Mouse (Mus musculus): Measurements from ENCODE around the gene Sdr9c7. TPM values are rescaled to one million over a fixed set of nuclear protein-coding genes. Genes with fewer than 3 reads are reported as not detected.
"Not testable (repeated sequence)": the region's sequence is repeated elsewhere in the genome, so short reads cannot be mapped to it uniquely, and the experiment has no call there.

Gene Sdr9c7
- total RNA-seq, 2 experiments from 2014 or later = 0.12 TPM; not detected in 1

DNA sequence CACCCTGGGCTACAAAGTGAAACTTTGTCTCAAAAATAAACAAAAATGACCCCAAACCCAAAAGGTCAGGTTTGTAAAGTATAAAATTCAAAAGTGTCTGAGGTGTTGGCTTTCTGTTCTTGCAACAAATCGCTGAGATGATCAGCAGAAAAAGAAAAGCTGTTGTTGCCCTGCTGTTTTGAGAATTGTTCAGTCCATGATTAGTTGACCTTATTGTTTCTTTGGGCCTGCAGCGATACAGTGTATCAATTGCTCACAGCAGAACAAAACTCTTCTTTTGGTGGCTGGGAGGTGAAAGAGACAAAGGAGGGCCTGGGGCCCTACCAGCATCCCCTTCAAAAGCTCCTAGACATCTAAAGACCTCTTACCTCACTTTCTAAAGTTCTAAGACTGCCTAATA, 7.8 kb downstream of the Sdr9c7 start:
- DNase-seq (ENCODE audit: low spot score in 2 of 2) = no peak

DNA sequence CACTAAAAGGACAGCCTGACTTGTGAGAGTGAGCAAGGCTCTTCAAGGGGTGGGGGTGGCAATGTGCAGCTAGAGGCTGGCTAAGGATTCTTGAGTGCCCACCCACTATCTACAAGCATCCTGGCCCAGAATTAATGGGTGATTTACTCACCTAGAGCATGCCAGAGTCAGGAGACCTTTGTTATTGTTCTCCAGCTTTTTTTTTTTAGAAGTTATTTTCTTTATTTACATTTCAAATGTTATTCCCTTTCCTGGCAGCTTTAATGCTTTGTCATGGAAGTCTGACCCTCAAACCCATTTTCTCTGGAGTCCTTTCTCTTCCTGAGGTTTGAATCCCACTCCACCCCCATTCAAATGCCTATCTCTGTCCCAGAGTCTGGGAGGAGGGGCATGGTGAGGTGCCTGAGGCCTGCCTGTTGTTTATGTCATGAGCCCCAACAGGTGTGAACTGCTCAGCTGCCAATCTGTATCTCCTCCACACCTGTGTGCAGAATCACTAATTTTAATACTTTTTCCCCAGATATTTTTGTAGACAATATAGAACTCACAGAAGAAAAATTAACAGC, 9.2 kb downstream of the Sdr9c7 start:
- no peak for DNase-seq (ENCODE audit: low spot score in 2 of 2)

DNA sequence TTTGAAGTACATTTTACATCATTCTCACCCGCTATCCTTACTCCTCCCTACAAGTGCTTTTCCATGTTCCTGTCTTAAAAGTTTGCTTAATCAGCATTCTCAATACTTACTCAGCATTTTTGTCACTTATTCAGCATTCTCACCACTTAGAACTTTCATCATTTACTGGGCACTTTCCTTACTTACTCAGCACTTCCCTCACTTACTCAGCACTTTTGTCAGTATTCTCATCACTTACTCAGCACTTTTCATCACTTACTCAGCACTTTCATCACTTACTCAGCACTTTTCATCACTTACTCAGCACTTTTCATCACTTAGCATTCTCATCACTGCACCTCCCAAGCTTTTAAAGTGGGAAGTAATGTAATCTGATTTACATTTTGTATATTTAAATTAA, 17.3 kb downstream of the Sdr9c7 start:
- no peak for DNase-seq (ENCODE audit: low spot score in 2 of 2)

DNA sequence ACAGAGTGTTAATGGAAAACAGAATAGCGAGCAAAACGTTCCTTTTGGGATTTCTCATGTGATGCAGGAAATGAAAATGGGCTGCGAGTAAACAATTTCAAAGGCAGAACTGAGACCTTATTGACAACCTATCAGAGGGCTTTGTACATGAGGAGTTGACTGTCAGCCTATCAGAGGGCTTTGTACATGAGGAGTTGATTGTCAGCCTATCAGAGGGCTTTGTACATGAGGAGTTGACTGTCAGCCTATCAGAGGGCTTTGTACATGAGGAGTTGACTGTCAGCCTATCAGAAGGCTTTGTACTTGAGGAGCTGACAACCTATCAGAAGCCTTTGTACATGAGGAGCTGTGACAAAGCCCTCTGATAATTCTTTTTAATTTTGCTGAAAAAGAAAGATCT, 18.9 kb downstream of the Sdr9c7 start:
- DNase-seq (ENCODE audit: low spot score in 2 of 2) = not testable (repeated sequence)

DNA sequence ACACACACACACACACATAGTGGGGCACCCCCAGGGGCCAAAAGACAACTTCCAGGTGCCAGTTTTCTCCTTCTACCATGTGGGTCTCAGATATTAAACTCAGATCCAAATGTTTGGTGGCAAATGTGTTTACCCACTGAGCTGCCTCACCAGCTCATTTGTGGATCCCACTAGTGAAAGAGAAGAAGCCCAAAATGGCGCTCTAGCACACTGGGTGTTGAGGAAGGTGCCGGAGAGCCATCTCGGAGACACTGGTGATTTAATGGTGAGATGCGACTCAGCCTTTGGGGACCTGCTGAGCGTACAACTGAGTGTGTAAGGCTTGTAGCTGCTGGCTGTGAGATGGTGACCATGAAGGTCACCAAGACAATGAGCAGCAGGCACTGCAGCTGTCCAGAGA, 19.3 kb downstream of the Sdr9c7 start:
- no peak for DNase-seq (ENCODE audit: low spot score in 2 of 2)

DNA sequence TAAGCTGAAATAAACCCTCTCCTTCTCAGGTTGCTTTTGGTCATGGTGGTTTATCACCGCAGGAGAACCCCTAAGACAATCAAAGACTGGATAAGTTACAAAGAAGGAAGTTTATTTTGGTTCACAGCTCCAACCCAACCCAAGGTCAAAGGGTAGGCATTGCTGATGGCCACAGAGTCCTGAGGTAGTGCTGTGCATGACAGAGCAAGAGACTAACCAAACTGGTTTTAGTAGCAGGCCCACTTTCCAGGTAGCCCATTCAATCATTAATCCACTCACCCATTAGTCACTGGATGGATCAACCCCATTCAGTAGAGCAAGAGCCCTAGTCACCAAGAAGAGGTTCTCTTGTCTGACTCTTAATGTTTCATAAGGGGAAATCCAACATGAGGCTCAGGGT, 23.9 kb downstream of the Sdr9c7 start:
- no peak for DNase-seq (ENCODE audit: low spot score in 2 of 2)

DNA sequence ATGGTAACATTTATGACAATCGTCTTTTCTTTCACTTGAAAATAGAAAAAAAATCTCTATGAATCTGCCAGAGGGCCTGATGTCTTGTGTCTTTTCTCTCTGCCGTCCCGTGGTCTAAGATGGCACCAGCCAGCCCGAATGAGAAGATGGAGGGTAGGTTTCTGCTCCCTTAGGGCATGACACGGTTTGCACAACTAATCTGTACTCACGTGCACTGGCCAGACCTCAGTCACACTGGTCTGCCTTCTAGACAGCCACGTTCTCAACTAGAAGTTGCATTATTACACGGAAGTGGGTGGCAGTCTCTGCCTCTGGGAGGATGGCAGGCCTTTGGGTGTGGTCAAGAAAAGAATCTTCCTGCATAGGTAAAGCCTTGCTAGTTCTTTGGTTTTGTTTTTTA, 24.7 kb downstream of the Sdr9c7 start:
- no peak for DNase-seq (ENCODE audit: low spot score in 2 of 2)

DNA sequence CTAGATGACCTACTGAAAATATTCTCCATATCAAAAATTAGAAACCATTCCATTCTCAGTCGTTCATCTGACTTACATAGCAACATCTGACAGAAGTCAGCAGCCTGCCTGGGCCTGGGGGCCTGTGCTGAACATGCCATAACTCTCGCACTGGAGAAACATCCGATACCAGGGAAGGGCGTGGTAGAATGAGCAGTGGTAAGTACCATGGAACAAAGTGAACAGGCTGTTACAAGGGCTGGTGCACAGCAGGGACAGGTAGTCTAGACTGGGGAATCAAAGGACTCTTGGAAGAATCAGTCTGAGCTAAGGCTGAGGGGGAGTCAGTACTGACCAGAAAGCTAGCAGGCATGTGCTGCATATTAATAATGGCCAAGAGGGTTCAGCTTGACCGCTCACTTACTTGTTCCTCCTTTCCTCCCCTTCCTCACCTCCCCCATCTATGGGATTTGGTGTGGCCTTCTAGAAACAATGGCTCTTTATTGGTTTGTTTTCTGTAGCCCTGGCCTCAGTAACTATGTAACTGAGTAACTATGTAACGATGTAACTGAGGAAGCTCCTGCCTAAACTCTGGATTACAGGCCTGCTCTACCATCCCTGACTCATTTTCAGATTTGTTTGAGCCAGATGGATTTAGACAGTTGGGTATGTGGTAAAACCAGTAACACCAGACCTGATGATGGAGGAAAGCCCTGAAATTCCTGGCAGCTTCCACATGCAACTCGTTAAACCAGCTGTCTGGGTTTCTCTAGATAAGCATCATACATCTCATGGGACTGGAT, 26.5 kb downstream of the Sdr9c7 start:
- peak; percentile 47 to 90 for DNase-seq (ENCODE audit: low spot score in 2 of 2)

DNA sequence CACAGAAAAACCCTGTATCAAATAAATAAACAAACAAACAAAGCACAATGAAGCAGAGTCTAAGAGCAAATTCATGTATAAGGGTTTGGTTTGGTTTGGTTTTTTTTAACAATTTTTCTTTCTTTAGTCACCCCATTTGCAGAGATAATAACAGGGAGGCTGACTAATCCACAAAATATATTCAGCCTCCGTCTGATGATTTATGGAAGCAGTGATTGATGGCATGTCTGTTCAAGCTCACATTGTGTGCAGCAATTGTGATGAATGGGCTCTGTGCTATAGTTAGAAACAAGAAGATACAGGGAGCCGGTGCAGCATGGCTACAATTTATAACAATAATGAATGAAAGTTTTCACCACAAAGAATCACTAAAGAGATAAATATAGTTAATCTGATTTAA, 29.4 kb downstream of the Sdr9c7 start:
- DNase-seq (ENCODE audit: low spot score in 2 of 2) = no peak

DNA sequence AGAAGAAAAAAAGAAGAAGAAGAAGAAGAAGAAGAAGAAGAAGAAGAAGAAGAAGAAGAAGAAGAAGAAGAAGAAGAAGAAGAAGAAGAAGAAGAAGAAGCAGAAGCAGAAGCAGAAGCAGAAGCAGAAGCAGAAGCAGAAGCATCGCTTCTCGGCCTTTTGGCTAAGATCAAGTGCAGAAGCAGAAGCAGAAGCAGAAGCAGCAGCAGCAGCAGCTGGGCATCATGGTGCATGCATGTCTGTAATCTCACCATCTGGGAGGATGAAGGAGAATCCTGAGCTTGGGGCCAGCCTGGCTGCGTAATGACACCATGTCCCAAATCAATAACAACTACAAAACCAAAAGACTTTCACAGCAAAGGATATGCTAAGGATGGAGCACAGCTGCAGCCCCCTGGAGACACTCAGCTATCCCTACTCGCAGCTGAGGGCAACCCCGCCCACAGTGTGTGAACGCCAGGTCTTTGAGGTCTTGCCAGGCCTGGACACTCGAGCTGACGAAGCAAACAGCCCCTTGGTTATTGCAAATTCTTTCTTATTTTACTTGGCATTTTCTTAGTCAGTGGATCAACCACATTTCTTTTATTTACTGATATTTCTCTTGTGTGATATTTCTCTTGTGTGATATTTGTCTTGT, 34.1 kb downstream of the Sdr9c7 start:
- no peak for DNase-seq (ENCODE audit: low spot score in 2 of 2)

DNA sequence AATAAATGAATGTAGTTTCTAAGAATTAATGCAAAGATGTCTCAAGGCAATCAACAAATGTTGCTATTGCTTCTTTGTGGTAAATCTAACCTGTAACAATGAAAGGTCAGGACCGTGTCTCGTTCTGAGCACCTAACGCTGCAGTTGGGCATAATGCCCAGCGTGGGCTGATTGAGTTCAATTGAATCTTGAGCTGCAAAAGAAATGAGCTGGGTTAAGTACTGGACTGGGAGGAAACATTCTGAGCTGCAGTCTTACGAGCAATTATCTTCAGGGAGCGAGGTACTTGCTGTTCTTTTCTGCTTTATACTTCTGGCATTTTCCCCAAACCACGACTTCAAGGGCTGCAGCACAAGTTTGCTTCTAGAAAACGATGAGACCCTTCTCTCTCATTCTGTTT, 38.0 kb downstream of the Sdr9c7 start:
- DNase-seq (ENCODE audit: low spot score in 2 of 2) = no peak

DNA sequence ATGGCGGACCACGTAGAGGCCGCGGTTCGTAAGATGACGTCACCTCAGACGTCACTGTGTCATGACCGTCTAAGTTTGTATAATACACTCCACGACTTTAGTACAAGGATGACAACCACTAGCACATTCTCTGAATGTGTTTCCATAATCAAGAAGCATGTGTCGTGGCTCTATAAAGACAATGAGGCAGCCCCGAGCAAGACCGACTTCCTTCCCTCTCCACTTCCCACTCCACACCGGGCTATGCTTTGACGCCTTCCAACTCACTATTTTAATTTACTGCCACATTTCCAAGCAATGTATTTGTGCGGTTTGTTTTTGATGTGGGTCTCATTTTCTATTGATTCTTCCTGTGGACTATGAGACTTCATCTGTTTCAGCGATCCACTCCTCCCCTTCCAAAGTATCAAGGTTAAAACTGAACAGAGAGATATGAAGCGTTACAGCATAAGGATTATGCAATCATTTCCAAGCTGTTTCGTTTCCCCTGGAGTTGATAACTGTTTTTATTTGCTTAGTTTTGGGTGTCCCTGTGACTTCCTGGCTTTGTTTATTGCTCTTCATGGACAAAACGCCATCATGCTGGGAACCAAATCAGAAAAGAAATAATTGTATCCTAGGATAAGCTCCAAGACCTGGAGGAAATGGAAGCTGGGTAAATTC, 38.6 kb downstream of the Sdr9c7 start:
- DNase-seq (ENCODE audit: low spot score in 2 of 2) = no peak

DNA sequence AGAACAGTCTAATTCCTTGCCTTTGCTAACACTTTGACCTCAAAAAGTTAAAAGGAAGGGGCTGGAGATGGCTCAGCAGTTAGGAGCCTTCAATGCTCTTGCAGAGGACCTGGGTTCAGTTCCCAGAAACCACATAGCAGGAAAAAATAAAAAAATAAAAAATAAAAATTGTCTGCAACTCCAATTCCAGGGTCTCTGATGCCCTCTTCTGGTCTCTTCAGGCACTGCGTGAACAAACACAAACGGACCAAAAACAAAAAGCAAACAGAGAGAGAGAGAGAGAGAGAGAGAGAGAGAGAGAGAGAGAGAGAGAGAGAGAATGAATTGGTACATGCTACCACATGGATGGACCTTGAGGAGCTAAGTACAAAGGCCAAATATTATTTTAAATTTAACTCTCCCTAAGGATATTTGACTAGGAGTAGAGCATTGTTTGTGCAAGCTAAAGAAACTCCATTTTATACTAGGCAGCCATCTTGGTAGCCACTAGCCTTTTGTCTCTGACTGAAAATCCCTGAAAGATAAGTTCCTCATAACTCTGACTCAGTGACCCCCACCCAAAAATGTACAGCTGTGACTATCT, 39.2 kb downstream of the Sdr9c7 start:
- peak; percentile 68 to 70 for DNase-seq (ENCODE audit: low spot score in 2 of 2)

DNA sequence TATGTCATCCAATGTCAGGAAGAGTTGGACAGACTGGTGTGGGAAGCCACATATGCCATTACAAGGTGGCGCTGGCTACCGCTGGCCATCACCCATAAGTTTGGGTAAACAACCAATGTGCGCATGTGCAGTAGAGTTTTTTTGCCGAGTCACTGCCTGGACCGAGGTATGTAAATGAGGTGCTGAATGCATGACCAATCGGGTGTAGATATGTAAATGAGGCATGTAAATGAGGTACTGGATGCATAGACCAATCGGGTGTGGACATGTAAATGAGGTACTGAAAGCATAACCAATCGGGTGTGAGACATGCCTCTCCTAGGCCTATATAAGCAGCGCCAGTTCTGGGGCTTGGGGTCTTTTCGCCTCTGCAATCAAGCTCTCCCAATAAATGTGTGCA, 41.3 kb downstream of the Sdr9c7 start:
- not testable (repeated sequence) for DNase-seq (ENCODE audit: low spot score in 2 of 2)

DNA sequence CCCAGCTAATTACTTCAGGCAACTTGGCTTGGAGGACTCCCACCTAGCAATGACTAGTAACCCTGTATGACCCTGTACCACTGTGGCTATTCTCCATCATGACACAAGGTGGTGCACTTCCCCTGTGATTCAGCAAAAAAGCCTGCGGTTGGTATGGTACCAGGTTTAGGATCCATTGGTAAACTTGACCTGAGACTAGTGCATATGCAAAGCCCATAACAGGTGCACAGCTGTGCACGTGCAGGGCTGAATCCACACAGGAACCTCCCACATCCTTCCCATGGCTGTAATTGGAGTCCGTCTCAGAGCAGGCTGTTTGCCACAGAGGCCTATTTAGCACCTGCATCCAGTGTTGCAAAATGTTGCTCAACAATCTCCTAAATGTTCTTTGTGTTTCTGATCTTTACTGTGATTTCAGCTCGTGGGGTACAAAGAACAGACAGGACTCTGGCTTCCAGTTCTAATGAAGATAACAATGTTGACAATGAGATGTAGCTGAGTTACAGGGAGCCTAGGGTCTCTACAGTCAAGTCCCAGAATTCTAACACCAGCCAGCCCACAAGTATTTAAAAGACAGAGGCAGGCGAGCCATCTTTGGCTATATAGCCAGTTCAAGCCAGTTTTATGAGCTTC, 47.2 kb downstream of the Sdr9c7 start:
- peak; percentile 28 to 49 for DNase-seq (ENCODE audit: low spot score in 2 of 2)

DNA sequence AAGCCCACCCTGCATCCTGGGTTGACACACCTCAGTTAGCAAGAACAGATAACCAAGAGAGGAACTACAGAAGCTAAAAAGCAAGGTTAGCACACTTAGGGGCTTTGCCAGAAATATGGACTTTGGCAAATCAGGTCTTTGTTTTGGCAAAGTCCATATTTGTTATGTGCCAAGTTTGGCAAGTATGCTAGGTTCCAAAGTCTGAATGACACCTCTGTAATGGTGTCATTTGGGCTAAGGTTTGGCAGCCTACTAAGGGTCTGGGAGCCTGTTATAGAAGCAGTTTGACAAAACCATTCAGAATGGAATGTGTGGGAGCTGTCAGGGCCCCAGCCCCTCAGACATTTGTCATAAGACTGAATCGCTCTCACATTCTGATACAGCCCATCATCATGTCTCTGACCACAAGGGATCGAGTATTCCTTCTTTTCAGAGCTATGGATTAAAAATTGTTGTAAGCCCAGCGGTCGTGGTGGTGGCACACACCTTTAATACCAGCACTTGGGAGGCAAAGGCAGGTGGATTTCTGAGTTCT, 51.3 kb downstream of the Sdr9c7 start:
- no peak for DNase-seq (ENCODE audit: low spot score in 2 of 2)

DNA sequence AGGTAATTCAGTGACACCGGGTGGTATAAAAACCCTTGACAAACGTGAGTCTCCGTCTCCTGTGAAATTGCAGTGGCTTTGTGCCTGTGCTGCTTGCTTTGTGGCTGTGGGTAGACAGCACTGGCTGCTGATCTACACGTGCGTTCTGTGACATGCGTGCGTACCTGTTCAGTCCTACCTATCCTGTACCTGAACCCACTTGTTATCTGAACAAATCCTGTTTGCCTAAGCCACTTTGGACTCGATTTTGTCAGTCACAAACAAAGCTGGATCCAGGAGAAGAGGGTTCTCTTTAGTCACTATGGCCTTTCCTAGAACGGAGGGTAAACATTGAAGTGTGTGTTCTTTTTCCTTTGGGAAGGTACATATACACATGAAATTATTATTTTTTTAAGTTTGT, 53.1 kb downstream of the Sdr9c7 start:
- DNase-seq (ENCODE audit: low spot score in 2 of 2) = no peak

DNA sequence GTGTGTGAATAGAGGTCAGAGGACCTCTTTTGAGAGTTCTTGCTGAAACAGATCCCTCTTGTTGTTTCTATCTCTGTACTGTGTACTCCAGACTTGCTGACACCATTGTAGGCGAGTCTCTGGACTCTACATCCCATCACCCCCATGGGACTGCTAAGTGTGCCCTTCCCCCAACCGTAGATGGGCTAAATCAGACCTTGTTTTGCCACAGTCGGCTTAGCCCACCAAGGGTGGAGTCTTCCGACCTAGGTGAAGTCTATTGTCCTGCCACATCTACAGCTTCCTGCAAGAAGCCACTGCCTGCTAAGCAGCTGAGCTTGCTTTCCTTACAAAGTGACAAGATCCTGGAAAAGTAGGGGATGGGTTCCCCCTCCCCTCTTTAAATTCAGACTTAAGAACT, 53.5 kb downstream of the Sdr9c7 start:
- DNase-seq (ENCODE audit: low spot score in 2 of 2) = no peak

DNA sequence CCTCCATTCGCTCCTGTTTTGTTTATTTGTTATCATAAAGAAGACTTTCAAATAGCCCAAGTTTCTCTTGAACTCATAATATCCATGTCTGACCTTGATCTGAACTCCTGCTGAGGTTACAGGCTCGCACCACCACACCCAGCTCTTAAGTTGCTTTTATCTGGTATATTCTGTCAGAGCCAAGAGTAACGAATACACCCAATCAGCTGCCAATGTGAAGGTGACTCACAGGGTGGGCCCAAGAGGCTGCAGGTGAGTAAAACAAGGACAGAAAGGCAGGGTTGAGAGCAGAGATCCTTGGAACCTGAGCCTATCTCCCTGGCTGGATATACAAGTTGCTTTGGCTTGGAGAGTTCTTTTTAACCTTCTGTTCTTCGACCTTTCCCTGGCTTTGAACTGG, 56.7 kb downstream of the Sdr9c7 start:
- no peak for DNase-seq (ENCODE audit: low spot score in 2 of 2)

DNA sequence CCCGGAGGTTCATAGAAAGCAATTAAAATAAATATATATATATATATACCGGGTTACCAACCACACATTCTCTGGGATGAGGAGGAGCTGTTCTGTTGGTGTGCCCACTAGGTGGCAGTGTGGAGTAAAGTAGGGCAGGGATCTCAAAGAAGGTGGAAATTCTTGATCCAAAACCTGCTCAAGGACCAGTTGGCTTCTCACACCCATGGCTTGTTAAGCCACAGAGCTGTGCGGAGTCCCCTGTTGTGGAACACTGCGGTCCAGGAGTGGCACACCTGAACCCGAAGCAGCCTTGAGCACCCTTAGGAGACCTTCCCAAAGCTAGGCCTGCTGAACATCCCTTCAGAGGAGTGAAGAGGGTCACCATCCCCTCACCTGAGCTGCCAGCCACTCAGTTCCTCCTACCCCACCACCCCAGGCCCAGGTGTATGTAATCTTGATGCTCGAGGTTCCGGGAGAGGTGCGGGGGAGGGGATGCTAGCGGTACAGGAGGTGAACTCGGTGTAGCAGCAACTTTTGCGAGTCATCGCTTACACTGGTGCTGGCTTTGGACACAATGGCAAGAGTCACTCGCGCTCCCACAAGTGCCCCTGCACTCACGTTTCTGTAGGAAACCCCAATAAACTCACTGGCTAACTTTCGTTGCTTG, 58.0 kb downstream of the Sdr9c7 start:
- DNase-seq (ENCODE audit: low spot score in 2 of 2) = peak; percentile 50 to 74
